Mouse (Mus musculus): ENCODE data around the gene Rilpl1. TPM values are rescaled to one million over a fixed set of nuclear protein-coding genes. Genes with fewer than 3 reads are reported as not detected.

Gene Rilpl1
- total RNA-seq, 1 experiment from 2014 or later = 1.4 TPM

GRCm38 (mm10) chr5:124499001-124499400, 32.2 kb downstream of the Rilpl1 start:
- ATAC-seq (replicated peaks; ENCODE audit: insufficient number of reproducible peaks, low FRiP score, low TSS enrichment, poor library complexity, severe bottlenecking) = no peak

- peak; percentile 72 for ATAC-seq (replicated peaks; ENCODE audit: insufficient number of reproducible peaks, low FRiP score, low TSS enrichment, poor library complexity, severe bottlenecking)
Observed at GRCm38 (mm10) chr5:124498221-124498876, 32.8 kb downstream of the Rilpl1 start.

DNA sequence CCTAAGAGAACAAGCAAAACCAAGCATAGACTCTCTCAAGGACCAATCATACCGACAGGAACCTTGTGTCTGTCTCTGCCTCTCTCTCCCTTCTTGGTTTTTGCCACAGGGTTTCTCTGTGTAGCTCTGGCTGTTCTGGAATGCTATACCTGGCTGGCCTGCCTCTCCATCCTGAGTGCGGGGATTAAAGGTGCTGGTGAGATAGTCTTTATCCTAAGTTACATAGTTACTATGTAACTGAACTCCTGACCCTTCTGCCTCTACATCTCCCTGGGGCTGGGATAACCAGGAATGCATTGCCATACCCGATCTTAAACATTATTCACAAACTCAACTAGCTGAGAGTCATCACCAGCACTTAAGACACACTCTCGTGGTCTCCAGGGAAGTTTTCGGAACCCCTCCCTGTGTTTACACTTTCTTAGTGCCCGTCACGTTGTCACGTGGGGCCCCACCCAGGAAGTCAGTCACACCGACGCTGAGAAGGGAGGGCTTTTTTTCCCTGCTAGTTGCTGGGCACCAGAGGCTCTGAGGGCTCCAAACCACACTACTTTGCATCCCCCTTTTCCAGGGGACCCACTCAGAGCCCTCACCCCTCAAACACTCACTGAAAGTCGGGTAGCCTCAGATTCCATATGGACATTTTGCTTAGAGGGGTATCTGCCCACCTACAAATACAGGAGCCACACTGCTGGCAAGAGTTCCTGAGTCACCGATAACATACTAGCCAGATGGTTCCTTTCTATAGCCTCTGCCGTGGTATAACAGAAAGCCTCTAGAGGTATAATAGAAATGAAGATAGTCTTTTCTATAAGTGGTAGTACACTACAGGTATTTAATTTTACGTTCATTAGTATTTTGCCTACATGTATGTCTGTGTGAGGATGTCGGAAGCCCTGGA, 34.3 kb downstream of the Rilpl1 start:
- peak; percentile 63 for ATAC-seq (replicated peaks; ENCODE audit: insufficient number of reproducible peaks, low FRiP score, low TSS enrichment, poor library complexity, severe bottlenecking)

- no peak for ATAC-seq (replicated peaks; ENCODE audit: insufficient number of reproducible peaks, low FRiP score, low TSS enrichment, poor library complexity, severe bottlenecking)
Observed at GRCm38 (mm10) chr5:124495547-124495946, 35.6 kb downstream of the Rilpl1 start.

GRCm38 (mm10) chr5:124493455-124493854, 37.7 kb downstream of the Rilpl1 start:
- ATAC-seq (replicated peaks; ENCODE audit: insufficient number of reproducible peaks, low FRiP score, low TSS enrichment, poor library complexity, severe bottlenecking) = peak; percentile 54

GRCm38 (mm10) chr5:124492618-124493017, 38.6 kb downstream of the Rilpl1 start:
- ATAC-seq (replicated peaks; ENCODE audit: insufficient number of reproducible peaks, low FRiP score, low TSS enrichment, poor library complexity, severe bottlenecking) = peak; percentile 60

DNA sequence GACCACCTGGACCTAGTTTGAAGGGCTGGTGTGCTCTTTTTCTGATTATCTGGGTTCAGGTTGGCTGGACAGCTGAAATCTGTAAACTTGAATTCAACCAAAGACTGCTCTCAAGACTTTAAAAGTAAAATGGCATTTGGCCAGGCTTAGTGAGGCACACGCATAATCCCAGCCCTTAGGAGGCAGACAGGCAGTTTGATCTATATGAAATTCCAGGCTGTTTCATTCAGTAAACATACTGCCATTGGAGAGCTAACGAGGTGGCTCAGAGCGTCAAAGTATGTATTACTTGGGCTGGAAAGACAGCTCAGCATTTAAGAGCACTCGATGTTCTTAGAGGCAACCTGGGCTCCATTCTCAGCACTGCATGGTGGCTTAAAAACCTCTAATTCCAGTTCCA, 39.5 kb downstream of the Rilpl1 start:
- no peak for ATAC-seq (replicated peaks; ENCODE audit: insufficient number of reproducible peaks, low FRiP score, low TSS enrichment, poor library complexity, severe bottlenecking)

DNA sequence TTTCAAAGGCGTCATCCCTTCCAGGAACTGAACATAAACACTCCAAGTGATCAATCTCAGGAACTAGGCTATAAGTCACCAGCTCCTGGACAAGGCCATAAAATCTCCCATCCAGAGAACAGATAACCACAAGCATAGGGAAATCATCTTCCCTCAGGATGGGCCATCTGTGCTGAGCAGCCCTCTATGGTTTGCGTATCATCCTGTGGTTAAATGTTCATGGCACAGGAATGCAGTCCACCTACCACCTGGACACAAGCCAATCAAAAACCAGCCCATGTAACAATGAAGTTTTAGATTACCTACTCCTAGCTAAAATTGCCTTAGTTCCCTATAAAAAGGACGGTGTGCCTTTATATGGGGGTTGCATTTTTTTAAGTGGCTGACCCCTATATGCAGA, 42.3 kb downstream of the Rilpl1 start:
- ATAC-seq (replicated peaks; ENCODE audit: insufficient number of reproducible peaks, low FRiP score, low TSS enrichment, poor library complexity, severe bottlenecking) = no peak

GRCm38 (mm10) chr5:124485654-124486053, 45.5 kb downstream of the Rilpl1 start:
- ATAC-seq (replicated peaks; ENCODE audit: insufficient number of reproducible peaks, low FRiP score, low TSS enrichment, poor library complexity, severe bottlenecking) = no peak

DNA sequence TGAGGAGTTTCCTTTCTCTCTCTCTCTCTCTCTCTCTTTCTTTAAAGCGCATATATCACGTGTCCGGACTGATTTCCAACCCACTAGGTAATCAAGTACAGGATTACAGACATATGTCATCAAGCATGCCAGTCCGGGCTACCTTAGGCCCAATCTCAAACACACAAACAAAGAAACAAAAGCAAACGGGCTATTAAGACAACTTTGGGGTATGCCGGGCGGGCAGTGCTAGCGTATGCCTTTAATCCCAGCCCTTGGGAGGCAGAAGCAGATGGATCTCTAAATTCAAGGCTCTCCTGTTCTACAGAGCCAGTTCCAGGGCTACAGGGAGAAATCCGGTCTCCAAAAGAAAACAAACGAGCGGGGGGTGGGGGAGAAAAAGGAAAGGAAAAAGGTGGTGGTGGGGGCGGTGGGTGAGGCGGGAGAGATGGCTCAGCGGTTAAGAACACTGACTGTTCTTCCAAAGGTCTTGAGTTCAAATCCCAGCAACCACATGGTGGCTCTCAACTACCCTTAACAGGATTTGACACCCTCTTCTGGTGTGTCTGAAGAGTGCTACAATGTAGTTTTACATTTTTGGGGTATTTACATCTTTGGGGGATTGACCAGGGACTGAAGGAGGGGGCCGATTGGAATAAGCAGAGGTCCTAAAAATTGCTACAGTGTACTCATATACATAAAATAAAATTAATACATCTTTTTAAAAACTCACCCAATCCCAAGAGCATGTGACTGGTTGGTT, 47.4 kb downstream of the Rilpl1 start:
- no peak for ATAC-seq (replicated peaks; ENCODE audit: insufficient number of reproducible peaks, low FRiP score, low TSS enrichment, poor library complexity, severe bottlenecking)

DNA sequence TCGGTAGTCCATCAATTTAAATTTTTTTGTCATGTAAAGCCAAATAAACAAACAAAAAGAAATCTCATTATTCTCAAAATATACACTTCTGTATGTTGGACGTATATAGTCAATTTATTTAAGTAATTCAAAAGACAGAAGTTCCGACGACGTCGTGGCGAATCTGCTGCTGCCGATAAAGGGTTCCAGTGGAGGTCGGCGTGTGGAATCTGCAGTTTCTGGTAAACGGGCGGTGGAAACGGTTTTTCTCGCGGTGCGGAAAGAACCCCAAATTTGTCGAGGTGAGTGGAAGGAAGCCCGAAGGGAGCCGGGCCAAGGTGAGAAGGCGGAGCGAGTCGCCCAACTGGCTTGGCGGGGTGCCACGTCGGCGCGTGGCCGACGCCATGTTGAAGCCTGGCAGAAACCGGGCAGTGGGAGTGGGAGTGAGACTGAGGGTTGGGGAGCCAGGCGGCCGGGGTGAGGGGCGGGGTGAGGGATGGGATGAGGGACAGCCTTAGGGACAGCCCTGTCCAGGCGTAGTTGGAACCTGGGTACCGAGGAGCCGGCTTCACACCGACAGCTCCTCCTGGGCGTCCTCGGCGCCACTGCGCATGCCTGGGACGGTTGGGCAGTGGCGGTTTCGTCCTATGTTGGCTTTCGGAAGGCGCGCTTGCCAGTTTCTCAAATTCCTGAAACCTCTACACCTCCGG, 48.1 kb downstream of the Rilpl1 start, which contains the start of gene Snrnp35:
Gene Snrnp35 (plus strand): TSS at position 169 of the 689 bp plus-strand sequence.
- peak; percentile 64 for ATAC-seq (replicated peaks; ENCODE audit: insufficient number of reproducible peaks, low FRiP score, low TSS enrichment, poor library complexity, severe bottlenecking)

DNA sequence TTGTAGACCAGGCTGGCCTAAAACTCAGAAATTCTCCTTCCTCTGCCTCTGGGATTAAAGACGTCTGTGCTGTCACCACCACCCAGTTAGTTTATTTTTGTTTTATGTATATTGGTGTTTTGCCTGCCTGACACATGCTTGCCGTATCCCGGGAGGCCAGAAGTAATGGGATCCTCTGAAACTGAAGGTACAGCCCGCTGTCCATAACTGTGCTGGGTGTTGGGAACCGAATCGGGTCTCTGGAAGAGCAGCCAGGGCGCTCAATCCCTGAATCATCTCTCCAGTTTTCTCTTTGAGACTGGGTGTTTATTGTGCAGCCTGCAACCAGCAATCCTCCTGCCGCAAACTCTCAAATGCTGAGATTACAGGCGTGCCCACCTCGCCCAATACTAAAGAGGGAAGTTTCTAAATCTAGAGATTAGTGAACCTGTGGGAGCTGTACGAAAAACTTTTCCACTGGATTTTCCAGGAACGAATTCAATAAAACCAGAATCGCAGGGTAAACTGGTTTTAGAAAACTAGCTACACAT, 48.7 kb downstream of the Rilpl1 start:
- no peak for ATAC-seq (replicated peaks; ENCODE audit: insufficient number of reproducible peaks, low FRiP score, low TSS enrichment, poor library complexity, severe bottlenecking)

DNA sequence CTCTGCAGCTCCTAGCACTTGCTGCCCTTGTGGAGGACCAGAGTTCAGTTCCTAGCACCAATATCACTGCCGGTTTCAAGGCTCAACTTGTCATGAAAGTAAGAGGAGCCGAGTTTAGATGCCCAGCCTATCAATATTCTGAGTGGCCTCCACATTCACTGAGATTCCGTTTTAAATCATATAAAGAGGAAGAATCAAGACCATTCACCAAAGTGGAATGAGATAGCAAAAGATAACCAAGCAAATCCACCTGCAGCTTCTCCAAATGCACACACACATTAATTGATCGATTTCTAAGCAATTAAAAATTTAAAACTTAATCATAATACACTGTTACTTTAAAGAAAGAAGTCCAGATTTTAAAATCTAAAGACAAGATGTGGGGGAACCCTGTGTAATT, 49.5 kb downstream of the Rilpl1 start:
- no peak for ATAC-seq (replicated peaks; ENCODE audit: insufficient number of reproducible peaks, low FRiP score, low TSS enrichment, poor library complexity, severe bottlenecking)

- ATAC-seq (replicated peaks; ENCODE audit: insufficient number of reproducible peaks, low FRiP score, low TSS enrichment, poor library complexity, severe bottlenecking) = peak; percentile 37
Observed at GRCm38 (mm10) chr5:124480119-124480518, 51.1 kb downstream of the Rilpl1 start.

DNA sequence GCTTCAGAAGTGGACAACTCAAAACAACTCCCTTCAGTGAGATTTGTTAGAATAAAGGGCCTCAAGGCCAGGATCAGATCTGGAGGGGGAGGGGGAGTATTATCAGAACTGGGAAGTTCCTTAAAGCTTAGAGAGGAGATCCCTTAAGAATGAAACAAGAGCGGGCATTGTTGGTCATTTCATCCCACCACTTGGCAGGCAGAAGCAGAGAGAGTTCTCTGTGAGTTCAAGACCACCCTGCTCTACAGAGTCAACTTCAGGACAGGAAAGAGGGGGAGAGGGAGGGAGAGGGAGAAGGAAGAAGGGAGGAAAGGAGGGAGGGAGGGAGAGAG, 52.4 kb downstream of the Rilpl1 start:
- no peak for ATAC-seq (replicated peaks; ENCODE audit: insufficient number of reproducible peaks, low FRiP score, low TSS enrichment, poor library complexity, severe bottlenecking)

GRCm38 (mm10) chr5:124470591-124471171, 60.5 kb downstream of the Rilpl1 start:
- no peak for ATAC-seq (replicated peaks; ENCODE audit: insufficient number of reproducible peaks, low FRiP score, low TSS enrichment, poor library complexity, severe bottlenecking)

DNA sequence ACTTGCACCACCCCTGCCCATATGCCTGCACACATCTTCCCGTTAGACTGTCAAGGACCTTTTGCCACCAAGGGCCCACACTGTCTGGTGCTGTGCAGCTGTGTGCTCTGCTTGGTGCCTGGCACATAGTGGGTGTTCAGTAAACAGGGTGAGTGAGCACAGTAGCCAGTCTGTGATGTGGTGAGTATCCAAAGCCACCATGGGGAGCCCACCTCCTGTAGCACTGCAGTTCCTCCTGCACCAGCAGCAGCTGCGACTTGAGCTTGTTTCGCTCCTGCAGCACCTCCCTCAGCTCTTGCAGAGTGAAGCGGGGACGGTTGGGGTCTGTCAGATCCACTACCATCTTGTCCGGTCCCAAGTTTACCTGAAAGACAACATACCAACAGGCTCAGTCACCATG, 61.7 kb downstream of the Rilpl1 start:
- ATAC-seq (replicated peaks; ENCODE audit: insufficient number of reproducible peaks, low FRiP score, low TSS enrichment, poor library complexity, severe bottlenecking) = 0 out of 2 replicates have a peak, but pooled peaks have one; percentile 32

DNA sequence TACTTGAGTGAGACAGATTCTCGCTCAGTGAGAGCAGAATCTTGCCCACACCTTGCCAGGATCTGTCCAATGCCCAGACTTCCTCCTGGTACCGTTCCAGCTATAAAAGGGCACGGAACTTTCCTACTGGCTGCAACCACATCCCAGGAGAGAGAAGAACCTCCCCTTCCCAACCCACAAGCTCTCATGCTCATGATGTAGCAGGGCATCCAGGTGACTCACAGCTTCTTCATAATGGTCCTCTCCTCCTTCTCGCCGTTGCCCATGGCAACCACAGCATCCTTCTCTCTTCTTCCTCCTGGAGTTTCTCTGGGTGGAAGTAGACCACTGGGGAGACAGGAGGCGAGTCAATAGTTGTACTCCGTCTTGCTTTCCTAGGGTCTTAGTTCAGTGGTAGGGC, 62.8 kb downstream of the Rilpl1 start:
- no peak for ATAC-seq (replicated peaks; ENCODE audit: insufficient number of reproducible peaks, low FRiP score, low TSS enrichment, poor library complexity, severe bottlenecking)

Data from monocyte, adult 5-6 weeks (primary cell).